7 mouse cellular contexts compared by ENCODE assay signal in genomic region chr14:21984757-21985425, GRCm38 (mm10). TPM values are rescaled to one million over a fixed set of nuclear protein-coding genes. Genes with fewer than 3 reads are reported as not detected.
DNase-seq lines count a peak whose midpoint lies in the region.

No protein-coding gene starts in this region.

- peak; percentile 71 for DNase-seq in NIH3T3 (ENCODE audit: low read depth)
- peak; percentile 56 to 70 for DNase-seq in adrenal gland, postnatal 36 days
- DNase-seq in gastrocnemius, postnatal 14 days: peak; percentile 37
- peak; percentile 66 for DNase-seq in kidney, adult 11 months
- DNase-seq in lung, adult 18-20 months: peak; percentile 61 to 64
- peak; percentile 53 for DNase-seq in ovary, postnatal 36 days (ENCODE audit: low spot score)
- DNase-seq in c-Kit-positive CD71-positive TER-119-positive erythroid progenitor cells, embryonic 14.5 days (ENCODE audit: low spot score): no peak

- intact Hi-C loops in gastrocnemius, postnatal 14 days (cut with DNase I; ENCODE audit: low total_unique reads): loop anchor here (10.0 kb wide), 2 partner anchors 820 to 1060 kb away; no protein-coding TSS in a partner anchor

RNA-seq across cellular contexts. Expression of gene Zfp503, which starts 4.5 kb away (rescaled TPM):
- total RNA-seq in adrenal gland, postnatal 36 days (2021): 10 to 100 TPM; 23.4 to 30.3 TPM
- total RNA-seq in gastrocnemius, postnatal 14 days (2021): 1 to 10 TPM; 7.2 to 9.7 TPM

RNA-seq across cellular contexts. Expression of gene Lrmda, which starts 34.6 kb away (rescaled TPM):
- total RNA-seq in adrenal gland, postnatal 36 days (2021): 1 to 10 TPM; 5.2 to 7.2 TPM
- 1 to 10 TPM; 1.6 to 1.7 TPM for total RNA-seq in gastrocnemius, postnatal 14 days (2021)
